Mouse (Mus musculus) kidney, adult 2 months (tissue): ENCODE measurements around the gene Chst3. TPM values are rescaled to one million over a fixed set of nuclear protein-coding genes. Genes with fewer than 3 reads are reported as not detected.
"Not testable (repeated sequence)": the region's sequence is repeated elsewhere in the genome, so short reads cannot be mapped to it uniquely, and the experiment has no call there.

Source experiments
- DNase-seq: peaks from one replicate; pipeline ENCODE4 v3.0.0; 2021
- H3K27ac ChIP-seq: fragments of 200-500 bp; 2 replicates; pipeline ENCODE4 v1.5.1; 2012; ENCODE audit warnings: low read depth, low read length, control low read depth, inconsistent platforms; ENCODE audit not compliant: insufficient read depth
- H3K27me3 ChIP-seq: fragments of 200-500 bp; replicated peaks from 2 replicates; pipeline ENCODE4 v1.6.1; 2012; ENCODE audit warnings: mild to moderate bottlenecking, moderate library complexity, low read length, inconsistent platforms; ENCODE audit not compliant: control insufficient read depth, insufficient read depth
- H3K36me3 ChIP-seq: fragments of 200-500 bp; 2 replicates; pipeline ENCODE4 v1.6.1; 2012; ENCODE audit warnings: mild to moderate bottlenecking, moderate library complexity, low read length, inconsistent platforms; ENCODE audit not compliant: control insufficient read depth, insufficient read depth
- H3K4me1 ChIP-seq: fragments of 200-500 bp; 2 replicates; pipeline ENCODE4 v1.6.1; 2011; ENCODE audit warnings: low read length; ENCODE audit not compliant: control insufficient read depth, insufficient read depth
- H3K4me3 ChIP-seq: fragments of 200-500 bp; 2 replicates; pipeline ENCODE4 v1.5.1; 2011; ENCODE audit warnings: mild to moderate bottlenecking, low read depth, low read length, control low read depth; ENCODE audit not compliant: insufficient read depth
- CTCF ChIP-seq: fragments of 200-500 bp; conservative IDR thresholded peaks from 2 replicates; pipeline ENCODE4 v1.5.1; 2011; ENCODE audit warnings: low read depth, mild to moderate bottlenecking, control low read depth, low read length, moderate library complexity, mixed read lengths; ENCODE audit not compliant: insufficient read depth, insufficient read length
- POLR2A ChIP-seq: fragments of 200-500 bp; IDR thresholded peaks from one replicate; pipeline ENCODE4 v1.6.1; 2011; ENCODE audit warnings: low read depth, low read length, control low read depth
- WGBS: fragments of 180-500 bp; shearing (Covaris S2); methylation state at CpG from one replicate; pipeline ENCODE4 v1.1.7; 2018; 5-methylcytosine and 5-hydroxymethylcytosine counted together
- polyA plus RNA-seq: library from polyadenylated mRNA; depleted of rRNA; stranded (reverse); fragments of >200 nt; gene quantifications from 2 replicates; pipeline ENCODE4 v1.2.3, GENCODE M21; 2012

Gene Chst3
- polyA plus RNA-seq, 1 experiment, result 4.3 TPM

GRCm38 (mm10) chr10:60260557-60261294, 41.7 kb upstream of the Chst3 start:
- no peak for TF ChIP-seq CTCF
- no peak for TF ChIP-seq POLR2A
- 87% methylated on average over 5 of the region's 5 CpGs for WGBS
- Histone ChIP-seq H3K27ac (no peak overlapping the region), H3K4me3 (no peak overlapping the region), H3K27me3 (no peaks in the 10 kb centered on the region), H3K36me3 (no peaks in the 10 kb centered on the region), H3K4me1 (peaks cover 4% of the 10 kb centered on the region; the same call in 1 of the 2 replicates)
- no peak for DNase-seq

- 67% methylated on average over 16 of the region's 16 CpGs for WGBS
- Histone ChIP-seq H3K27me3 (no peaks in the 10 kb centered on the region), H3K27ac (no peak overlapping the region), H3K36me3 (no peaks in the 10 kb centered on the region), H3K4me1 (no peaks in the 10 kb centered on the region; the same call in 1 of the 2 replicates), H3K4me3 (no peak overlapping the region)
- TF ChIP-seq CTCF (no peak), POLR2A (no peak)
- DNase-seq, result no peak
Observed at GRCm38 (mm10) chr10:60257261-60257825, 38.3 kb upstream of the Chst3 start.

GRCm38 (mm10) chr10:60256088-60256487, 37.0 kb upstream of the Chst3 start:
- Histone ChIP-seq H3K27ac (no peak overlapping the region), H3K36me3 (no peaks in the 10 kb centered on the region), H3K27me3 (no peaks in the 10 kb centered on the region), H3K4me1 (peaks cover 5% of the 10 kb centered on the region), H3K4me3 (no peak overlapping the region)
- no peak for DNase-seq
- WGBS, result 87% methylated on average over 6 of the region's 6 CpGs
- no peak for TF ChIP-seq CTCF
- no peak for TF ChIP-seq POLR2A

- peak; percentile 67 for DNase-seq
- Histone ChIP-seq H3K36me3 (no peaks in the 10 kb centered on the region), H3K27me3 (no peaks in the 10 kb centered on the region), H3K4me3 (no peak overlapping the region), H3K4me1 (peaks cover 11% of the 10 kb centered on the region), H3K27ac (peak overlapping the region; percentile 5; the same call in 1 of the 2 replicates)
- no peak for TF ChIP-seq POLR2A
- TF ChIP-seq CTCF, result no peak
- WGBS, result 67% methylated on average over 4 of the region's 4 CpGs
Observed at GRCm38 (mm10) chr10:60252606-60253005, 33.5 kb upstream of the Chst3 start.

- peak overlapping the region; percentile 5; the same call in 1 of the 2 replicates for H3K27ac ChIP-seq
- WGBS, result 60% methylated on average over 4 of the region's 4 CpGs
- H3K27me3 ChIP-seq, result no peaks in the 10 kb centered on the region
- no peak overlapping the region for H3K4me3 ChIP-seq
- no peak for DNase-seq
- H3K36me3 ChIP-seq, result no peaks in the 10 kb centered on the region
- H3K4me1 ChIP-seq, result peaks cover 11% of the 10 kb centered on the region
- TF ChIP-seq CTCF (no peak), POLR2A (no peak)
Observed at GRCm38 (mm10) chr10:60252187-60252586, 33.1 kb upstream of the Chst3 start.

GRCm38 (mm10) chr10:60250426-60250965, 31.4 kb upstream of the Chst3 start:
- DNase-seq, result peak; percentile 93
- peak overlapping the region; percentile 86 for H3K27ac ChIP-seq
- H3K36me3 ChIP-seq, result no peaks in the 10 kb centered on the region
- no peak overlapping the region for H3K4me3 ChIP-seq
- H3K27me3 ChIP-seq, result no peaks in the 10 kb centered on the region
- TF ChIP-seq CTCF, result no peak
- no peak for TF ChIP-seq POLR2A
- WGBS, result 46% methylated on average over 13 of the region's 13 CpGs
- peaks cover 11% of the 10 kb centered on the region for H3K4me1 ChIP-seq

GRCm38 (mm10) chr10:60248345-60248744, 29.3 kb upstream of the Chst3 start:
- H3K27me3 ChIP-seq, H3K4me3 ChIP-seq, H3K36me3 ChIP-seq: not testable (repeated sequence)
- peaks cover 11% of the 10 kb centered on the region for H3K4me1 ChIP-seq
- DNase-seq, result peak; percentile 81
- WGBS, result 29% methylated on average over 3 of the region's 3 CpGs
- peak overlapping the region; percentile 90 for H3K27ac ChIP-seq
